Mouse (Mus musculus): ENCODE measurements around the gene Olfr584. TPM values are rescaled to one million over a fixed set of nuclear protein-coding genes. Genes with fewer than 3 reads are reported as not detected.

The Olfr584 gene
- polyA plus RNA-seq (2012; rRNA removed): not detected in 2 replicates

GRCm38 (mm10) chr7:103081585-103081984 is at the start of gene Olfr584:
Gene Olfr584, plus strand, starts transcription at chr7:103081885.

GRCm38 (mm10) chr7:103037724-103038123 is 44.0 kb upstream of the Olfr584 start, which contains the start of gene Olfr582:
Gene Olfr582, plus strand, starts transcription at chr7:103038024.

DNA sequence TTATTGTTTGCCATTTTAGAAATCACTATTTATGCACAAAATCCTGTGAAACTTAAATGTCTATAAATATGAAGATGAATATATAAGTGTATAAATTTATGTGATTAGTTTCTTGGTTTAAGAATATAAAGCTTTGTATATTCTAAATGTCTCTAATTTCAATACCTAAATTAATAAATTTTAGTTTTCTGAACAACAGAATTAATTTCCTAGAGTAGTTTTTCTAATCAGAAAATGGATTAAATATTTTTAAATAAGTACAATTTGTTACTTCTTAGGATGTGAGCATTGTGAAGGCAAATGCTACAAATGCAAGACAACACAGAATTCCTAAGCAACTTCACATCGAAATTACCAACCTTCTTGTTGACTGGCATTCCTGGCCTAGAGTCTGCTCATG is 30.7 kb upstream of the Olfr584 start, which contains the start of gene Olfr583:
Gene Olfr583 (plus strand): TSS at position 301 of the 400 bp plus-strand sequence.

DNA sequence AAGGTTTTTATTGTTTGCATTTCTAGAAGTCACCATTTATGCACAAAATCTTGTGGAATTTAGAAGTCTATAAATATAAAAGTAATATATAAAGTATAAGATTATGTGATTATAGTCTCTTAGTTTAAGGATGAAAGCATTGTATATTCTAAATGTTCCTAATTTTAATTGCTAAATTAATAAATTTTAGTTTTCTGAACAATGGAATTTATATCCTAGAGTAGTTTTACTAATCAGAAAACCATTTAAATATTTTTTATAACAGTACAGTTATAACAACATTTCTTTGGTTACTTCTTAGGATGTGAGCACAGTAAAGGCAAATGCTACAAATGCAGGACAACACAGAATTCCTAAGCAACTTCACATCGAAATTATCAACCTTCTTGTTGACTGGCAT is 15.7 kb downstream of the Olfr584 start, which contains the start of gene Olfr585:
Gene Olfr585 (plus strand): TSS at position 301 of the 400 bp plus-strand sequence.

DNA sequence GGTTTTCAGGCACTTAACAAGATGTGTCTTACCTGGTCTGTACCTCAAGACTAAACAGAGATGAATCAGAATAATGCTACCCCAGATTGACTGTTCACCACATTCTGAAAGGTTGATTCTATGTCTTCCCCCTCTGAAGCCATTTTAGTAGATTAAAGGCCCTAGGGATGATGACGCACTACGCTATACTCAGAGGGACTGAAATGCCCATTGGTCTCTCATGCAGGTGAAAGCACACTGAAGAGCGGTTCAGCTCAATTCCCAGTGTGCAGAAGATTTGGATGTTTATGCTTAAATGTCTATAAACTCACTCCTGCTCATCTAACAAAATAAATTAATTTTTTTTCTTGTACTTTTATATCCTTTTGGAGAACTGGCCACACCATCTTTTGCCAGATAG is 43.9 kb downstream of the Olfr584 start, which contains the start of gene Olfr586:
Gene Olfr586 (minus strand): TSS at position 101 of the 400 bp plus-strand sequence.

Other genes with a start within 250 kb of the Olfr584 start
- gene Olfr566, start 223.1 kb upstream of the Olfr584 start, polyA plus RNA-seq (2012; rRNA removed): not detected in 2 replicates
- gene Olfr568, start 204.8 kb upstream of the Olfr584 start, polyA plus RNA-seq (2012; rRNA removed): not detected in 2 replicates
- gene Olfr569, start 191.0 kb upstream of the Olfr584 start, polyA plus RNA-seq (2012; rRNA removed): not detected in 2 replicates
- gene Olfr570, start 187.3 kb upstream of the Olfr584 start, polyA plus RNA-seq (2012; rRNA removed): not detected in 2 replicates
- not detected in 2 replicates for gene Olfr571, start 164.3 kb upstream of the Olfr584 start, polyA plus RNA-seq (2012; rRNA removed)
- not detected in 2 replicates for gene Olfr572, start 157.5 kb upstream of the Olfr584 start, polyA plus RNA-seq (2012; rRNA removed)
- not detected in 2 replicates for gene Olfr573-ps1, start 139.3 kb upstream of the Olfr584 start, polyA plus RNA-seq (2012; rRNA removed)
- gene Olfr574, start 133.4 kb upstream of the Olfr584 start, polyA plus RNA-seq (2012; rRNA removed): not detected in 2 replicates
- not detected in 2 replicates for gene Olfr575, start 123.1 kb upstream of the Olfr584 start, polyA plus RNA-seq (2012; rRNA removed)
- not detected in 2 replicates for gene Olfr576, start 119.2 kb upstream of the Olfr584 start, polyA plus RNA-seq (2012; rRNA removed)
- not detected in 2 replicates for gene Olfr577, start 105.9 kb upstream of the Olfr584 start, polyA plus RNA-seq (2012; rRNA removed)
- gene Olfr578, start 92.6 kb upstream of the Olfr584 start, polyA plus RNA-seq (2012; rRNA removed): not detected in 2 replicates
- not detected in 2 replicates for gene Olfr582, start 43.9 kb upstream of the Olfr584 start, polyA plus RNA-seq (2012; rRNA removed)
- not detected in 2 replicates for gene Olfr583, start 30.6 kb upstream of the Olfr584 start, polyA plus RNA-seq (2012; rRNA removed)
- not detected in 2 replicates for gene Olfr585, start 15.8 kb downstream of the Olfr584 start, polyA plus RNA-seq (2012; rRNA removed)
- not detected in 2 replicates for gene Olfr586, start 43.8 kb downstream of the Olfr584 start, polyA plus RNA-seq (2012; rRNA removed)
- gene Olfr588-ps1, start 59.0 kb downstream of the Olfr584 start, polyA plus RNA-seq (2012; rRNA removed): not detected in 2 replicates
- gene Olfr589, start 74.5 kb downstream of the Olfr584 start, polyA plus RNA-seq (2012; rRNA removed): not detected in 2 replicates
- not detected in 2 replicates for gene Olfr591, start 96.5 kb downstream of the Olfr584 start, polyA plus RNA-seq (2012; rRNA removed)
- not detected in 2 replicates for gene Olfr592, start 102.9 kb downstream of the Olfr584 start, polyA plus RNA-seq (2012; rRNA removed)
- not detected in 2 replicates for gene Olfr593, start 130.0 kb downstream of the Olfr584 start, polyA plus RNA-seq (2012; rRNA removed)
- gene Olfr594, start 135.1 kb downstream of the Olfr584 start, polyA plus RNA-seq (2012; rRNA removed): not detected in 2 replicates
- not detected in 2 replicates for gene Usp17ld, start 170.6 kb downstream of the Olfr584 start, polyA plus RNA-seq (2012; rRNA removed)
- gene Olfr596, start 223.8 kb downstream of the Olfr584 start, polyA plus RNA-seq (2012; rRNA removed): not detected in 2 replicates
- gene Olfr597, start 234.4 kb downstream of the Olfr584 start, polyA plus RNA-seq (2012; rRNA removed): not detected in 2 replicates
- gene Olfr598, start 241.7 kb downstream of the Olfr584 start, polyA plus RNA-seq (2012; rRNA removed): not detected in 2 replicates